Mouse (Mus musculus): ENCODE measurements around the gene Col25a1. TPM values are rescaled to one million over a fixed set of nuclear protein-coding genes. Genes with fewer than 3 reads are reported as not detected.

Col25a1 gene
- polyA plus RNA-seq (2015; fragmentation: Nextera tagmentation; extraction: Ambion mirVana) = 5.5 and 6.4 TPM in 2 replicates

GRCm38 (mm10) chr3:130131201-130131600 lies at the start of gene Col25a1:
TSS of gene Col25a1 (plus strand) at chr3:130131501.
- Histone ChIP-seq H3K36me3 (no peaks in the 10 kb centered on the region), H3K27ac (replicated peaks) (no peak within 1 kb of the TSS), H3K4me2 (0 out of 2 replicates have a peak within 1 kb of the TSS, but pooled peaks have one; percentile 9), H3K4me3 (no peak within 1 kb of the TSS), H3K27me3 (no peaks in the 10 kb centered on the region), H3K9ac (no peak within 1 kb of the TSS), H3K4me1 (replicated peaks) (peaks cover 7% of the 10 kb centered on the region), H3K9me3 (no peaks in the 10 kb centered on the region)
- no peak for ATAC-seq (ENCODE audit: low FRiP score, low read depth)
- WGBS = 86% methylated on average over 8 of the region's 8 CpGs

DNA sequence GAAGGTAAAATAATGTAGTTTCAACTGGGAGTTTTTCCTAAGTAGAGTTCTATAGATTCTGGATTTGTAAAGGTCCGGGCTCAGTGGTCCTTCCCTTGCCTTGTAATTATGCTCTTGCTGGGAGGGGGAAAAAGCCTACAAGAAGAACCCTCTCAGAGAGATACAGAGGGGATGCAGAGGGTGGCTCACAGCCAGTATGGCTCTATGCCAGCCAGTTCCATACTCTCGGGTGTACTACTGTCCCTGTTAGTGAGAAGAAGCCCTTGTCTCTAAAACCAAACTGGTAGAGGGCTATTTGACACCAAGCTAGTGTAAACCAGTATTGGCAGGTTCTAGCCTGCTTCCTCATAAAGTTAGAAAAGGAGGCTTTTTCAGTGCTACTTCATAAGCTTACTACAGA lies 48.0 kb upstream of the Col25a1 start:
- Histone ChIP-seq H3K9ac (no peak overlapping the region), H3K4me3 (no peak overlapping the region), H3K27me3 (no peaks in the 10 kb centered on the region), H3K4me2 (no peak overlapping the region), H3K4me1 (replicated peaks) (no peaks in the 10 kb centered on the region), H3K9me3 (no peaks in the 10 kb centered on the region), H3K36me3 (no peaks in the 10 kb centered on the region), H3K27ac (replicated peaks) (no peak overlapping the region)
- WGBS = 51% methylated on average over 2 of the region's 2 CpGs
- no peak for ATAC-seq (ENCODE audit: low FRiP score, low read depth)

DNA sequence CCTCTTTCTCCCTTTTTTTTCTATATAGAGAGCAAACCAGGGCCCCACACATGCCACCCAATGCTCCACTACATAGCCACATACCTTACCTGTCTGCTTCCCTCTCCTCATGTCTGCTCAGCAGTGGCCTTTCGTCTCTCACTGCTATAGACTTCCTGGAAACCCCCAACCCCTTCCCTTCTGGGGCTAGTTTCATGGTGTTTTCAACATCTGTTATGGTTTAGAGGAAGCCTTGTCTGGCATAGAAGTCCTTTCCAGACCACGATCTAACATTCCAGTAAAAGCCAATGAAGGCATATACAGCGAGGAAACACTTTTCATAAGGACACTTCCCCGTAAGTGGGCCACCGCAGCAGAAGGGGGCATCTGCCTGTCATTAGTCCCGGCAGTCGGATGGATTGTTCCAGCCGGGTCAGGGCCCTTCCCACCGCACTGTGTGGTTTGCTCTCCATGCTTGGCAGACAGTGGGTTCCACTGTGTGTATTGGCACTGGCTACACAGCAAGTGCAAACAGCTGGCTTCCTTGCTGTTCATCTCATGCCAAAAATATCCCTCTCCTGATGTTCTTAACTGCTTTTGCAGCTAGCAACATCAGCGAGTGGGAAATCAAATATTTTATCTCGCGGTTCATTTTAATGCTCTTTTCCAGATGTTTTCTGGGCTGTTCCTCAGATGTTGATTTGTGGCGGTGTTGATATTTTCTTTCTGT lies 44.8 kb upstream of the Col25a1 start:
- H3K9me3 ChIP-seq = no peaks in the 10 kb centered on the region
- no peak overlapping the region for H3K4me3 ChIP-seq
- ATAC-seq (ENCODE audit: low FRiP score, low read depth) = no peak
- H3K36me3 ChIP-seq = no peaks in the 10 kb centered on the region
- no peaks in the 10 kb centered on the region for H3K4me1 ChIP-seq (replicated peaks)
- no peaks in the 10 kb centered on the region for H3K27me3 ChIP-seq
- H3K4me2 ChIP-seq = no peak overlapping the region
- H3K27ac ChIP-seq (replicated peaks) = no peak overlapping the region
- no peak overlapping the region for H3K9ac ChIP-seq
- 74% methylated on average over 13 of the region's 13 CpGs for WGBS

DNA sequence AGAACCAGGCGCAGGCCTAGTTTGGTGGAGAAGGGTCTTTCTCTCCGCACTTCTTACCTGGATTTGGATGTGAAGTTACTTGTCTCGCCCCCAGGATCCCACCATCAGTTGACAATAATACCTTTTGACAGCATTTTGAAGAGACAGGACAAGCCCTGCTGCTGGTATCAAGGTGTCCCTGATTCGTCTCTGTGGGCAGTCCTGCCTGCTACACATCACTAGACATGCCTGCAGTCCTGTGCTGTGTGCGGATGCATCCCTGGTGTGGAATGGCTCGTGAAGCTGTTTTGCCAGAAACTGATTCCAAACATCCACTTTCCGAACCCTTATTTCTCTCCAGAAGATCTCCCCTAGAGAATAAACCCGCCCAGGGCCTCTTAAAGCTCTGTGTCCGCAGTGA lies 43.8 kb upstream of the Col25a1 start:
- H3K36me3 ChIP-seq = no peaks in the 10 kb centered on the region
- H3K27me3 ChIP-seq = no peaks in the 10 kb centered on the region
- 82% methylated on average over 9 of the region's 9 CpGs for WGBS
- no peak overlapping the region for H3K4me2 ChIP-seq
- no peaks in the 10 kb centered on the region for H3K9me3 ChIP-seq
- no peak overlapping the region for H3K4me3 ChIP-seq
- no peak overlapping the region for H3K27ac ChIP-seq (replicated peaks)
- H3K9ac ChIP-seq = no peak overlapping the region
- no peak for ATAC-seq (ENCODE audit: low FRiP score, low read depth)
- H3K4me1 ChIP-seq (replicated peaks) = no peaks in the 10 kb centered on the region

DNA sequence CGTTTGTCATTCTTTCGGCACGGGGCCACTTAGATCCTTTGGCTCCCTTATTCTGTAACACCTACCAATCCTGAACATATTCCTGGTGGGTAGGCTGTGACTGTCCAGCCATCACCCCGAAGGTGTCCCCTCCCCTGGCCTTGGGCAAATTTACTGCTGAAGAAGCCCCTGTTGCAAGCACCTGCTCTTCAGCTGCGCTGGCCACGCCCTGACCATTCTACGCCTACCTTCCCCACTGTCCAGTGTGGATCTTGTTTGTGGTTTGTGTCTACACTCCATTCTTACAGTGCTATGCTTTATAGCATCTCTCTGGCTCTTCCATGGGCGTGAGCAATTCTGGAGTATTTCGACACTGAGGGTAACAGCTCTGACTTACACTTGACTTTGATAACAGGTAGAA lies 42.6 kb upstream of the Col25a1 start:
- no peaks in the 10 kb centered on the region for H3K9me3 ChIP-seq
- H3K4me3 ChIP-seq = no peak overlapping the region
- 94% methylated on average over 9 of the region's 9 CpGs for WGBS
- no peak overlapping the region for H3K9ac ChIP-seq
- H3K4me1 ChIP-seq (replicated peaks) = no peaks in the 10 kb centered on the region
- no peak overlapping the region for H3K4me2 ChIP-seq
- no peaks in the 10 kb centered on the region for H3K36me3 ChIP-seq
- H3K27me3 ChIP-seq = no peaks in the 10 kb centered on the region
- ATAC-seq (ENCODE audit: low FRiP score, low read depth) = no peak
- no peak overlapping the region for H3K27ac ChIP-seq (replicated peaks)

DNA sequence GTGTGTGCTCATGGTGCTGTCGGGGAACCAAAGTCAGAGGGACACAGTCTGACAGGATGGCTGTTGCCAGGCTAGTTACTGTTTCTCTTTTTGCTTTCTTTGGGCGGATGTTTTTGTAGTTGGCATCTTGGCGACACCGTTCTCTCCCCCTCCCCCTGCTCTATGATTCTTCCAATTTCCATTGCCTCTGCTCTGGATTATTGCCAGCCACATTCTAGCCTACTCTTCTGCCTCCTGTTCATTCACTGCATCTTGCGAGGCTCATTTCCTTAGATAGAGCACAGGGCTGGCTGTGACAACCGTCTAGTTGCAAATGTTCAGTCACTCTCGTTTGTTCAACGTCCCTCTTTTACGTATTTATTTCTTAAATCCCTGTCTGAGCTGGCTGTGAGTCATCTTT lies 40.8 kb upstream of the Col25a1 start:
- H3K4me2 ChIP-seq = no peak overlapping the region
- no peak overlapping the region for H3K9ac ChIP-seq
- H3K4me3 ChIP-seq = no peak overlapping the region
- no peaks in the 10 kb centered on the region for H3K4me1 ChIP-seq (replicated peaks)
- WGBS = 65% methylated on average over 9 of the region's 9 CpGs
- no peaks in the 10 kb centered on the region for H3K9me3 ChIP-seq
- no peaks in the 10 kb centered on the region for H3K27me3 ChIP-seq
- no peaks in the 10 kb centered on the region for H3K36me3 ChIP-seq
- ATAC-seq (ENCODE audit: low FRiP score, low read depth) = no peak
- H3K27ac ChIP-seq (replicated peaks) = no peak overlapping the region

- no peak for ATAC-seq (ENCODE audit: low FRiP score, low read depth)
- H3K9ac ChIP-seq = no peak overlapping the region
- no peaks in the 10 kb centered on the region for H3K4me1 ChIP-seq (replicated peaks)
- 28% methylated on average over 5 of the region's 5 CpGs for WGBS
- no peaks in the 10 kb centered on the region for H3K9me3 ChIP-seq
- no peaks in the 10 kb centered on the region for H3K27me3 ChIP-seq
- no peaks in the 10 kb centered on the region for H3K36me3 ChIP-seq
- no peak overlapping the region for H3K4me2 ChIP-seq
- H3K4me3 ChIP-seq = no peak overlapping the region
- H3K27ac ChIP-seq (replicated peaks) = no peak overlapping the region
These were observed 37.1 kb upstream of the Col25a1 start for GRCm38 (mm10) chr3:130094125-130094704.

GRCm38 (mm10) chr3:130095160-130095781 lies 36.0 kb upstream of the Col25a1 start:
- Histone ChIP-seq H3K9me3 (no peaks in the 10 kb centered on the region), H3K4me2 (no peak overlapping the region), H3K36me3 (no peaks in the 10 kb centered on the region), H3K4me3 (no peak overlapping the region), H3K27ac (replicated peaks) (no peak overlapping the region), H3K9ac (no peak overlapping the region), H3K27me3 (no peaks in the 10 kb centered on the region), H3K4me1 (replicated peaks) (no peaks in the 10 kb centered on the region)
- peak; percentile 71; the same call in 1 of the 2 replicates for ATAC-seq (ENCODE audit: low FRiP score, low read depth)
- WGBS = 50% methylated on average over 5 of the region's 5 CpGs

DNA sequence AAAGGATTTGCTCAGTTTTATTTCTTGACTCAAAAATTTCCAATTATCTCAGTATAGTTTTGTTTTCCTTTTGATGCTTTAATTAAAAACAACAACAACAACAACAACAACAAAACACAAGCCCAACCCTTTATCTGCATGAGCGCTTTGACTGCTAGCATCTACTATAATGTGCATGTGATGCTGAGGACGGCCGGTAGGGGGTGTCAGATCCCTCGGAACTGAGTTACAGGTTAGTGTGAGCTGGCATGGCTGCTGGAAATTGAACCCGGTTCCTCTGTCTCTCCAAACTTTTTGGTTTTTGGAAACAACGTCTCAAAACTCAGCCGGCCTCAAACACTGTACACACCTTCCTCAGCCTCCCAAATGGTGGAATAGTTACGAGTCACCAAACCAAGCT lies 27.8 kb upstream of the Col25a1 start:
- H3K4me3 ChIP-seq = no peak overlapping the region
- no peak overlapping the region for H3K9ac ChIP-seq
- no peak overlapping the region for H3K4me2 ChIP-seq
- H3K27me3 ChIP-seq = no peaks in the 10 kb centered on the region
- no peak overlapping the region for H3K27ac ChIP-seq (replicated peaks)
- no peak for ATAC-seq (ENCODE audit: low FRiP score, low read depth)
- H3K36me3 ChIP-seq = no peaks in the 10 kb centered on the region
- no peaks in the 10 kb centered on the region for H3K4me1 ChIP-seq (replicated peaks)
- WGBS = 77% methylated on average over 8 of the region's 8 CpGs
- H3K9me3 ChIP-seq = no peaks in the 10 kb centered on the region

- 91% methylated on average over 9 of the region's 9 CpGs for WGBS
- H3K27ac ChIP-seq (replicated peaks) = no peak overlapping the region
- H3K4me2 ChIP-seq = no peak overlapping the region
- no peaks in the 10 kb centered on the region for H3K36me3 ChIP-seq
- no peaks in the 10 kb centered on the region for H3K27me3 ChIP-seq
- H3K9ac ChIP-seq = no peak overlapping the region
- H3K9me3 ChIP-seq = no peaks in the 10 kb centered on the region
- H3K4me3 ChIP-seq = no peak overlapping the region
- ATAC-seq (ENCODE audit: low FRiP score, low read depth) = no peak
- H3K4me1 ChIP-seq (replicated peaks) = no peaks in the 10 kb centered on the region
These were observed 26.8 kb upstream of the Col25a1 start for GRCm38 (mm10) chr3:130104471-130104870.

DNA sequence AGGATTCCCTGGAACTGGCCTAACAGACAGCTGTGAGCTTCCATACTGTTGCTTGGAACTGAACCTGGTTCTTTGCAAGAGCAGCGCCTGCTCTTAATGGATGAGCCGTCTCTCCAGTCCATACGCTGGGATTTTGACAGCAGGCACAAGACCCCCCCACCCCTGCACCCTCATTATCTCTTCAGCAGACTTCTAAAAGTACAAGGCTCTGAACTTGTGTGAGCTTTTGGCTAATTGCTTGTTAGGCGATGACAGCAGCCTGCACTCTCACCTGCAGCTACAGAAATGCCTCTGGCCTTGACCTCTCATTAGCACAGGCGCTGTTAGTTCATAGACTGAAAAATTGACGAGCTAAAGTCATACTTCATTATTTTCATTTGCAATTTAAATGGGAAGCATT lies 14.4 kb upstream of the Col25a1 start:
- H3K4me3 ChIP-seq = no peak overlapping the region
- H3K4me2 ChIP-seq = no peak overlapping the region
- H3K4me1 ChIP-seq (replicated peaks) = no peaks in the 10 kb centered on the region
- no peak for ATAC-seq (ENCODE audit: low FRiP score, low read depth)
- WGBS = 89% methylated on average over 6 of the region's 6 CpGs
- no peak overlapping the region for H3K9ac ChIP-seq
- H3K36me3 ChIP-seq = no peaks in the 10 kb centered on the region
- H3K9me3 ChIP-seq = no peaks in the 10 kb centered on the region
- no peak overlapping the region for H3K27ac ChIP-seq (replicated peaks)
- H3K27me3 ChIP-seq = no peaks in the 10 kb centered on the region

DNA sequence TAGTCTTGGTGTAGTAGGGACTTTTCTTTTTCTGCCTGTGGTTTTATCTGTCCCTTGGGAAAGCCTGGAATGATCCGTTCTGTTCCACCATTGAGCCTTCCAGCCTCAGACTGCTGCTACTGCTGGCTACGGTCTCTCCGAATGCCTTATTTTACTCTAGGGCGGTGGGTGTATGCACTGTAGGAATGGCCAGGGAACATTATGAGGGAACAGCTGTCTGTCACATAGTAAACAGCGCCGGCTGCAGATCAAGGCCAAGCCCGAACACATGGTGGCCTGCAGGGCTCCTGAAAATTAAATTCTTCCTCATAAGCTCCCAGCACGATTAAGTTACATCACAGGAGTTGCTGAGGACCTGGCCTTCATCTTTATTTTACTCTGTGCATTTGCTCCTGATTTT lies 3.5 kb upstream of the Col25a1 start:
- H3K4me3 ChIP-seq = no peak overlapping the region
- 70% methylated on average over 8 of the region's 8 CpGs for WGBS
- ATAC-seq (ENCODE audit: low FRiP score, low read depth) = no peak
- peaks cover 7% of the 10 kb centered on the region for H3K4me1 ChIP-seq (replicated peaks)
- no peaks in the 10 kb centered on the region for H3K36me3 ChIP-seq
- H3K9me3 ChIP-seq = no peaks in the 10 kb centered on the region
- H3K9ac ChIP-seq = no peak overlapping the region
- no peak overlapping the region for H3K27ac ChIP-seq (replicated peaks)
- no peak overlapping the region for H3K4me2 ChIP-seq
- H3K27me3 ChIP-seq = no peaks in the 10 kb centered on the region
